Mouse (Mus musculus) hindbrain, embryonic 14.5 days (tissue): Measurements from ENCODE around the gene Wfdc1. TPM values are rescaled to one million over a fixed set of nuclear protein-coding genes. Genes with fewer than 3 reads are reported as not detected.

Experiments used
- ATAC-seq: fragments of 200-750 bp; cut with Nextera tagmentation; 2 replicates; pipeline ENCODE4 v1.8.0; 2017; ENCODE audit warnings: moderate number of reproducible peaks, mild to moderate bottlenecking, moderate TSS enrichment, moderate library complexity; ENCODE audit not compliant: low FRiP score
- DNase-seq: peaks from one replicate; pipeline ENCODE4 v3.0.0-alpha.2; 2015; ENCODE audit warnings: low spot score
- H3K27ac ChIP-seq: fragments of 300-500 bp; sonication (generic); 2 replicates; pipeline ENCODE4 v1.5.1; 2014; ENCODE audit warnings: mild to moderate bottlenecking, moderate library complexity
- H3K27me3 ChIP-seq: fragments of 300-500 bp; sonication (generic); 2 replicates; pipeline ENCODE4 v1.6.1; 2014; ENCODE audit warnings: mild to moderate bottlenecking, low read length, mixed read lengths; ENCODE audit not compliant: control insufficient read depth, insufficient read depth
- H3K36me3 ChIP-seq: fragments of 300-500 bp; sonication (generic); replicated peaks from 2 replicates; pipeline ENCODE4 v1.6.1; 2014; ENCODE audit not compliant: control insufficient read depth, insufficient read depth
- H3K4me1 ChIP-seq: fragments of 300-500 bp; sonication (generic); replicated peaks from 2 replicates; pipeline ENCODE4 v1.6.1; 2014; ENCODE audit warnings: antibody characterized with exemption, low read length, mixed read lengths; ENCODE audit not compliant: control insufficient read depth, insufficient read depth
- H3K4me2 ChIP-seq: fragments of 300-500 bp; sonication (generic); replicated peaks from 2 replicates; pipeline ENCODE4 v1.6.1; 2014; ENCODE audit warnings: mild to moderate bottlenecking, moderate library complexity
- H3K4me3 ChIP-seq: fragments of 300-500 bp; sonication (generic); replicated peaks from 2 replicates; pipeline ENCODE4 v1.5.1; 2014; ENCODE audit warnings: mild to moderate bottlenecking, low read length
- H3K9ac ChIP-seq: fragments of 300-500 bp; sonication (generic); 2 replicates; pipeline ENCODE4 v1.6.1; 2014
- H3K9me3 ChIP-seq: fragments of 300-500 bp; sonication (generic); 2 replicates; pipeline ENCODE4 v1.6.1; 2016; ENCODE audit warnings: low read length; ENCODE audit not compliant: control insufficient read depth
- WGBS: fragments of 180-500 bp; shearing (Covaris S2); extraction: QIAGEN DNeasy Blood & Tissue Kit; methylation state at CpG from one replicate; pipeline ENCODE4 v1.1.7; 2014; 5-methylcytosine and 5-hydroxymethylcytosine counted together
- polyA plus RNA-seq: library from polyadenylated mRNA; unstranded; fragments of >200 nt; fragmentation: Nextera tagmentation; extraction: Ambion mirVana; gene quantifications from 2 replicates; pipeline ENCODE4 v1.2.1, GENCODE M21; 2014

Wfdc1 gene
- polyA plus RNA-seq, 1 experiment from 2014 or later = 6.1 TPM

GRCm38 (mm10) chr8:119694696-119695095, 28.5 kb downstream of the Wfdc1 start:
- no peak for ATAC-seq
- no peaks in the 10 kb centered on the region for H3K9me3 ChIP-seq
- no peaks in the 10 kb centered on the region for H3K36me3 ChIP-seq

GRCm38 (mm10) chr8:119697163-119697562, 31.0 kb downstream of the Wfdc1 start:
- H3K4me3 ChIP-seq = no peak overlapping the region
- H3K9ac ChIP-seq = no peak overlapping the region
- no peaks in the 10 kb centered on the region for H3K36me3 ChIP-seq
- no peak overlapping the region for H3K27ac ChIP-seq
- DNase-seq (no peak), ATAC-seq (no peak)
- H3K4me2 ChIP-seq = no peak overlapping the region
- H3K9me3 ChIP-seq = no peaks in the 10 kb centered on the region
- 94% methylated on average over 2 of the region's 2 CpGs for WGBS
- 0 out of 2 replicates have a peak, but pooled peaks cover 3% of the 10 kb centered on the region for H3K4me1 ChIP-seq
- H3K27me3 ChIP-seq = peaks cover 39% of the 10 kb centered on the region

More at GRCm38 (mm10) chr8:119694696-119695095, 28.5 kb downstream of the Wfdc1 start:
- Histone ChIP-seq H3K4me3 (no peak overlapping the region), H3K9ac (no peak overlapping the region), H3K27me3 (peaks cover 17% of the 10 kb centered on the region), H3K4me2 (no peak overlapping the region), H3K27ac (no peak overlapping the region), H3K4me1 (no peaks in the 10 kb centered on the region)
- 86% methylated on average over 7 of the region's 7 CpGs for WGBS
- no peak for DNase-seq

GRCm38 (mm10) chr8:119698960-119699359, 32.8 kb downstream of the Wfdc1 start:
- Histone ChIP-seq H3K4me1 (0 out of 2 replicates have a peak, but pooled peaks cover 3% of the 10 kb centered on the region), H3K27ac (no peak overlapping the region), H3K9me3 (no peaks in the 10 kb centered on the region), H3K4me2 (no peak overlapping the region), H3K9ac (no peak overlapping the region), H3K36me3 (no peaks in the 10 kb centered on the region), H3K4me3 (no peak overlapping the region), H3K27me3 (peaks cover 39% of the 10 kb centered on the region)
- 3% methylated on average over 12 of the region's 12 CpGs for WGBS
- no peak for DNase-seq
- ATAC-seq = no peak

- H3K4me2 ChIP-seq = no peak within 1 kb of the TSS
- H3K27me3 ChIP-seq = peaks cover 39% of the 10 kb centered on the region
Measured at GRCm38 (mm10) chr8:119699549-119700134, 33.5 kb downstream of the Wfdc1 start, which contains the start of gene Atp2c2. TSS of gene Atp2c2 (plus strand) at chr8:119700009.

GRCm38 (mm10) chr8:119702965-119703364, 36.8 kb downstream of the Wfdc1 start:
- H3K4me3 ChIP-seq = no peak overlapping the region
- no peak for ATAC-seq
- no peak overlapping the region for H3K27ac ChIP-seq
- peaks cover 39% of the 10 kb centered on the region for H3K27me3 ChIP-seq
- H3K36me3 ChIP-seq = no peaks in the 10 kb centered on the region
- DNase-seq = no peak
- no peak overlapping the region for H3K4me2 ChIP-seq
- no peak overlapping the region for H3K9ac ChIP-seq
- 69% methylated on average over 7 of the region's 7 CpGs for WGBS
- H3K9me3 ChIP-seq = no peaks in the 10 kb centered on the region
- 0 out of 2 replicates have a peak, but pooled peaks cover 3% of the 10 kb centered on the region for H3K4me1 ChIP-seq

More at GRCm38 (mm10) chr8:119699549-119700134, 33.5 kb downstream of the Wfdc1 start, which contains the start of gene Atp2c2:
- ATAC-seq (no peak), DNase-seq (no peak)
- no peaks in the 10 kb centered on the region for H3K9me3 ChIP-seq
- no peak within 1 kb of the TSS for H3K27ac ChIP-seq
- no peaks in the 10 kb centered on the region for H3K36me3 ChIP-seq
- 6% methylated on average over 26 of the region's 26 CpGs for whole genome bisulfite sequencing
- H3K9ac ChIP-seq = no peak within 1 kb of the TSS
- H3K4me1 ChIP-seq = 0 out of 2 replicates have a peak, but pooled peaks cover 3% of the 10 kb centered on the region
- H3K4me3 ChIP-seq = no peak within 1 kb of the TSS

- 93% methylated on average over 9 of the region's 9 CpGs for WGBS
Measured at GRCm38 (mm10) chr8:119707146-119707545, 41.0 kb downstream of the Wfdc1 start.

GRCm38 (mm10) chr8:119708471-119708870, 42.3 kb downstream of the Wfdc1 start:
- H3K36me3 ChIP-seq = no peaks in the 10 kb centered on the region
- no peaks in the 10 kb centered on the region; the same call in 1 of the 2 replicates for H3K27me3 ChIP-seq
- no peak for DNase-seq
- H3K4me1 ChIP-seq = 0 out of 2 replicates have a peak, but pooled peaks cover 10% of the 10 kb centered on the region
- no peak overlapping the region for H3K27ac ChIP-seq
- 91% methylated on average over 8 of the region's 8 CpGs for WGBS
- ATAC-seq = no peak
- H3K4me2 ChIP-seq = no peak overlapping the region
- H3K9me3 ChIP-seq = no peaks in the 10 kb centered on the region
- no peak overlapping the region for H3K9ac ChIP-seq
- no peak overlapping the region for H3K4me3 ChIP-seq

More at GRCm38 (mm10) chr8:119707146-119707545, 41.0 kb downstream of the Wfdc1 start:
- Histone ChIP-seq H3K4me1 (0 out of 2 replicates have a peak, but pooled peaks cover 10% of the 10 kb centered on the region), H3K9ac (no peak overlapping the region), H3K27ac (no peak overlapping the region), H3K36me3 (no peaks in the 10 kb centered on the region), H3K4me2 (no peak overlapping the region), H3K9me3 (no peaks in the 10 kb centered on the region), H3K27me3 (no peaks in the 10 kb centered on the region; the same call in 1 of the 2 replicates), H3K4me3 (no peak overlapping the region)
- no peak for DNase-seq
- no peak for ATAC-seq

- H3K9ac ChIP-seq = no peak overlapping the region
- no peak overlapping the region for H3K4me2 ChIP-seq
- no peaks in the 10 kb centered on the region for H3K36me3 ChIP-seq
- no peak for DNase-seq
- H3K9me3 ChIP-seq = no peaks in the 10 kb centered on the region
- no peak overlapping the region for H3K4me3 ChIP-seq
- no peak overlapping the region for H3K27ac ChIP-seq
- 0 out of 2 replicates have a peak, but pooled peaks cover 10% of the 10 kb centered on the region for H3K4me1 ChIP-seq
- no peak for ATAC-seq
- no peaks in the 10 kb centered on the region; the same call in 1 of the 2 replicates for H3K27me3 ChIP-seq
- 67% methylated on average over 14 of the region's 14 CpGs for WGBS
Measured at GRCm38 (mm10) chr8:119708878-119709702, 42.9 kb downstream of the Wfdc1 start.

GRCm38 (mm10) chr8:119709703-119710093, 43.5 kb downstream of the Wfdc1 start:
- no peaks in the 10 kb centered on the region; the same call in 1 of the 2 replicates for H3K27me3 ChIP-seq
- no peaks in the 10 kb centered on the region for H3K36me3 ChIP-seq
- 80% methylated on average over 11 of the region's 11 CpGs for WGBS
- H3K4me1 ChIP-seq = 0 out of 2 replicates have a peak, but pooled peaks cover 10% of the 10 kb centered on the region
- no peak for DNase-seq
- no peak for ATAC-seq
- H3K9me3 ChIP-seq = no peaks in the 10 kb centered on the region
- H3K4me2 ChIP-seq = no peak overlapping the region
- no peak overlapping the region for H3K4me3 ChIP-seq
- H3K27ac ChIP-seq = no peak overlapping the region
- H3K9ac ChIP-seq = no peak overlapping the region
